Mouse (Mus musculus): ENCODE data around the gene 1700122O11Rik. TPM values are rescaled to one million over a fixed set of nuclear protein-coding genes. Genes with fewer than 3 reads are reported as not detected.

The 1700122O11Rik gene
- total RNA-seq (2021) = not detected
- long read RNA-seq, experiment 1 = 0 reads
- long read RNA-seq, experiment 2 = 0 reads

GRCm38 (mm10) chr17:48038193-48038592, at the start of gene 1700122O11Rik:
Gene 1700122O11Rik (minus strand): TSS chr17:48038293.
- intact Hi-C loops (cut with DNase I) = no loop called here
- DNase-seq (ENCODE audit: low spot score in 2 of 2) = no peak

- intact Hi-C loops (cut with DNase I) = no loop called here
- no peak for DNase-seq (ENCODE audit: low spot score in 2 of 2)
Measured at GRCm38 (mm10) chr17:48080626-48081025, 42.5 kb upstream of the 1700122O11Rik start.

GRCm38 (mm10) chr17:48067729-48068128, 29.6 kb upstream of the 1700122O11Rik start:
- intact Hi-C loops (cut with DNase I) = no loop called here

GRCm38 (mm10) chr17:48067083-48067614, 29.1 kb upstream of the 1700122O11Rik start:
- DNase-seq (ENCODE audit: low spot score in 2 of 2) = no peak
- intact Hi-C loops (cut with DNase I) = no loop called here

More at GRCm38 (mm10) chr17:48067729-48068128, 29.6 kb upstream of the 1700122O11Rik start:
- DNase-seq (ENCODE audit: low spot score in 2 of 2) = no peak

GRCm38 (mm10) chr17:48065081-48065501, 27.0 kb upstream of the 1700122O11Rik start:
- intact Hi-C loops (cut with DNase I) = no loop called here
- no peak for DNase-seq (ENCODE audit: low spot score in 2 of 2)

GRCm38 (mm10) chr17:48064196-48064843, 26.2 kb upstream of the 1700122O11Rik start:
- intact Hi-C loops (cut with DNase I) = no loop called here
- peak in 1 of 2 experiments; percentile 35 for DNase-seq (ENCODE audit: low spot score in 2 of 2)

- intact Hi-C loops (cut with DNase I) = loop anchor here (5.0 kb wide), 1 partner anchor 40 kb away; no protein-coding TSS in a partner anchor
Measured at GRCm38 (mm10) chr17:48057382-48057781, 19.3 kb upstream of the 1700122O11Rik start.

GRCm38 (mm10) chr17:48055076-48055816, 17.2 kb upstream of the 1700122O11Rik start:
- DNase-seq (ENCODE audit: low spot score in 2 of 2) = no peak
- intact Hi-C loops (cut with DNase I) = loop anchor here (5.0 kb wide), 1 partner anchor 42 kb away; no protein-coding TSS in a partner anchor

More at GRCm38 (mm10) chr17:48057382-48057781, 19.3 kb upstream of the 1700122O11Rik start:
- no peak for DNase-seq (ENCODE audit: low spot score in 2 of 2)

GRCm38 (mm10) chr17:48053646-48054045, 15.6 kb upstream of the 1700122O11Rik start:
- no peak for DNase-seq (ENCODE audit: low spot score in 2 of 2)
- intact Hi-C loops (cut with DNase I) = no loop called here

GRCm38 (mm10) chr17:48052338-48053067, 14.4 kb upstream of the 1700122O11Rik start:
- intact Hi-C loops (cut with DNase I) = no loop called here
- DNase-seq (ENCODE audit: low spot score in 2 of 2) = peak in 1 of 2 experiments; percentile 47

GRCm38 (mm10) chr17:48051638-48052337, 13.7 kb upstream of the 1700122O11Rik start:
- no peak for DNase-seq (ENCODE audit: low spot score in 2 of 2)
- intact Hi-C loops (cut with DNase I) = no loop called here

- peak; percentile 64 to 69 for DNase-seq (ENCODE audit: low spot score in 2 of 2)
Measured at GRCm38 (mm10) chr17:48045631-48046030, 7.5 kb upstream of the 1700122O11Rik start.

GRCm38 (mm10) chr17:48043154-48043880, 5.2 kb upstream of the 1700122O11Rik start:
- intact Hi-C loops (cut with DNase I) = no loop called here
- DNase-seq (ENCODE audit: low spot score in 2 of 2) = no peak

More at GRCm38 (mm10) chr17:48045631-48046030, 7.5 kb upstream of the 1700122O11Rik start:
- intact Hi-C loops (cut with DNase I) = loop anchor here (5.0 kb wide), 1 partner anchor 173 kb away; no protein-coding TSS in a partner anchor

GRCm38 (mm10) chr17:48041351-48042287, 3.5 kb upstream of the 1700122O11Rik start:
- peak in 1 of 2 experiments; percentile 51 for DNase-seq (ENCODE audit: low spot score in 2 of 2)
- intact Hi-C loops (cut with DNase I) = loop anchor here (1.0 kb wide), 1 partner anchor 116 kb away; no protein-coding TSS in a partner anchor

- intact Hi-C loops (cut with DNase I) = no loop called here
- peak in 1 of 2 experiments; percentile 33 for DNase-seq (ENCODE audit: low spot score in 2 of 2)
Measured at GRCm38 (mm10) chr17:48039232-48039866, 1.3 kb upstream of the 1700122O11Rik start.

GRCm38 (mm10) chr17:48036921-48037320, 1.2 kb downstream of the 1700122O11Rik start:
- intact Hi-C loops (cut with DNase I) = no loop called here
- no peak for DNase-seq (ENCODE audit: low spot score in 2 of 2)
